Mouse (Mus musculus) layer of hippocampus, postnatal 10 days (tissue): ENCODE results near the gene Snx11. TPM values are rescaled to one million over a fixed set of nuclear protein-coding genes. Genes with fewer than 3 reads are reported as not detected.
"Not testable (repeated sequence)": the region's sequence is repeated elsewhere in the genome, so short reads cannot be mapped to it uniquely, and the experiment has no call there.

ENCODE experiments used
- DNase-seq, 2 experiments: peaks; one replicate each; pipeline ENCODE4 v3.0.0; 2021; ENCODE audit warnings: low spot score in 2 of 2
- total RNA-seq, 2 experiments: library from RNA; stranded (reverse); gene quantifications; 2 replicates each; pipeline ENCODE4 v1.2.3; 2021

The Snx11 gene
- total RNA-seq, 2 experiments from 2014 or later = 43.1 to 49.0 TPM

- DNase-seq = no peak
Observed at GRCm38 (mm10) chr11:96796586-96796985, 19.2 kb upstream of the Snx11 start.

GRCm38 (mm10) chr11:96796081-96796480 is 18.7 kb upstream of the Snx11 start:
- no peak for DNase-seq

GRCm38 (mm10) chr11:96795491-96795890 is 18.1 kb upstream of the Snx11 start:
- DNase-seq = no peak

GRCm38 (mm10) chr11:96790681-96791080 is 13.3 kb upstream of the Snx11 start:
- no peak for DNase-seq

GRCm38 (mm10) chr11:96789990-96790389 is 12.6 kb upstream of the Snx11 start:
- no peak for DNase-seq

- DNase-seq = peak; percentile 88 to 93
Observed at GRCm38 (mm10) chr11:96788871-96789795, 11.8 kb upstream of the Snx11 start, which contains the start of gene Cbx1. Gene Cbx1, plus strand, starts transcription at chr11:96789127.

GRCm38 (mm10) chr11:96786731-96787450 is 9.5 kb upstream of the Snx11 start:
- no peak for DNase-seq

GRCm38 (mm10) chr11:96784847-96785246 is 7.5 kb upstream of the Snx11 start:
- DNase-seq = peak; percentile 77 to 79

GRCm38 (mm10) chr11:96781425-96781824 is 4.1 kb upstream of the Snx11 start:
- no peak for DNase-seq

- DNase-seq = no peak
Observed at GRCm38 (mm10) chr11:96780306-96780705, 2.9 kb upstream of the Snx11 start.

- not testable (repeated sequence) for DNase-seq
Observed at GRCm38 (mm10) chr11:96778061-96778627, 785 bp upstream of the Snx11 start.

GRCm38 (mm10) chr11:96776068-96776467 is 1.3 kb downstream of the Snx11 start:
- DNase-seq = no peak

- no peak for DNase-seq
Observed at GRCm38 (mm10) chr11:96775665-96776064, 1.7 kb downstream of the Snx11 start.

GRCm38 (mm10) chr11:96775063-96775462 is 2.3 kb downstream of the Snx11 start:
- DNase-seq = no peak

- DNase-seq = no peak
Observed at GRCm38 (mm10) chr11:96774536-96774935, 2.8 kb downstream of the Snx11 start.

- DNase-seq = no peak
Observed at GRCm38 (mm10) chr11:96772413-96772812, 4.9 kb downstream of the Snx11 start.

- no peak for DNase-seq
Observed at GRCm38 (mm10) chr11:96771274-96771975, 5.9 kb downstream of the Snx11 start.

- no peak for DNase-seq
Observed at GRCm38 (mm10) chr11:96768240-96768639, 9.1 kb downstream of the Snx11 start.

- peak; percentile 23 to 25 for DNase-seq
Observed at GRCm38 (mm10) chr11:96767096-96767495, 10.3 kb downstream of the Snx11 start.

- DNase-seq = no peak
Observed at GRCm38 (mm10) chr11:96766555-96766954, 10.8 kb downstream of the Snx11 start.

- no peak for DNase-seq
Observed at GRCm38 (mm10) chr11:96765645-96766044, 11.7 kb downstream of the Snx11 start.
